Mouse (Mus musculus): ENCODE measurements around the gene Chpf2. TPM values are rescaled to one million over a fixed set of nuclear protein-coding genes. Genes with fewer than 3 reads are reported as not detected.

Gene Chpf2
- 27.1 and 28.3 TPM in 2 replicates for polyA plus RNA-seq (2015; fragmentation: Nextera tagmentation; extraction: Ambion mirVana)

- peak within 1 kb of the TSS; percentile 35; the same call in 1 of the 2 replicates for H3K27ac ChIP-seq (ENCODE audit: low read length)
- peak; percentile 90 for ATAC-seq (ENCODE audit: low FRiP score, low TSS enrichment)
- peak within 1 kb of the TSS; percentile 74 for H3K4me3 ChIP-seq (ENCODE audit: low read length)
- H3K9ac ChIP-seq (replicated peaks; ENCODE audit: low read length), result peak within 1 kb of the TSS; percentile 72
- under 1% methylated on average over 43 of the region's 43 CpGs for whole genome bisulfite sequencing
- H3K9me3 ChIP-seq (ENCODE audit: low read length), result no peaks in the 10 kb centered on the region
- H3K4me1 ChIP-seq (ENCODE audit: insufficient read depth, low read length), result peaks cover 16% of the 10 kb centered on the region
- H3K27me3 ChIP-seq (ENCODE audit: insufficient read depth, low read length), result no peaks in the 10 kb centered on the region
- H3K4me2 ChIP-seq (replicated peaks; ENCODE audit: low read depth, low read length), result peak within 1 kb of the TSS; percentile 81
- peaks cover 13% of the 10 kb centered on the region; the same call in 1 of the 2 replicates for H3K36me3 ChIP-seq (ENCODE audit: insufficient read depth, low read length)
Observed at GRCm38 (mm10) chr5:24586547-24587199, at the start of gene Chpf2. TSS of gene Chpf2 (plus strand) at chr5:24586741.

GRCm38 (mm10) chr5:24537618-24538017, 48.9 kb upstream of the Chpf2 start:
- Histone ChIP-seq H3K4me1 (ENCODE audit: insufficient read depth, low read length) (peaks cover 17% of the 10 kb centered on the region), H3K4me3 (ENCODE audit: low read length) (no peak overlapping the region), H3K36me3 (ENCODE audit: insufficient read depth, low read length) (no peaks in the 10 kb centered on the region), H3K4me2 (replicated peaks; ENCODE audit: low read depth, low read length) (no peak overlapping the region), H3K9me3 (ENCODE audit: low read length) (no peaks in the 10 kb centered on the region), H3K9ac (replicated peaks; ENCODE audit: low read length) (no peak overlapping the region), H3K27ac (ENCODE audit: low read length) (no peak overlapping the region), H3K27me3 (ENCODE audit: insufficient read depth, low read length) (peaks cover 7% of the 10 kb centered on the region; the same call in 1 of the 2 replicates)
- ATAC-seq (ENCODE audit: low FRiP score, low TSS enrichment), result no peak
- WGBS, result 61% methylated on average over 16 of the region's 16 CpGs

GRCm38 (mm10) chr5:24539571-24540296, 46.8 kb upstream of the Chpf2 start:
- Histone ChIP-seq H3K4me1 (ENCODE audit: insufficient read depth, low read length) (peaks cover 17% of the 10 kb centered on the region), H3K9ac (replicated peaks; ENCODE audit: low read length) (no peak overlapping the region), H3K9me3 (ENCODE audit: low read length) (no peaks in the 10 kb centered on the region), H3K4me2 (replicated peaks; ENCODE audit: low read depth, low read length) (peak overlapping the region; percentile 51; the same call in 1 of the 2 replicates), H3K36me3 (ENCODE audit: insufficient read depth, low read length) (no peaks in the 10 kb centered on the region), H3K4me3 (ENCODE audit: low read length) (no peak overlapping the region), H3K27ac (ENCODE audit: low read length) (no peak overlapping the region), H3K27me3 (ENCODE audit: insufficient read depth, low read length) (peaks cover 5% of the 10 kb centered on the region; the same call in 1 of the 2 replicates)
- 72% methylated on average over 22 of the region's 22 CpGs for WGBS
- ATAC-seq (ENCODE audit: low FRiP score, low TSS enrichment), result no peak

DNA sequence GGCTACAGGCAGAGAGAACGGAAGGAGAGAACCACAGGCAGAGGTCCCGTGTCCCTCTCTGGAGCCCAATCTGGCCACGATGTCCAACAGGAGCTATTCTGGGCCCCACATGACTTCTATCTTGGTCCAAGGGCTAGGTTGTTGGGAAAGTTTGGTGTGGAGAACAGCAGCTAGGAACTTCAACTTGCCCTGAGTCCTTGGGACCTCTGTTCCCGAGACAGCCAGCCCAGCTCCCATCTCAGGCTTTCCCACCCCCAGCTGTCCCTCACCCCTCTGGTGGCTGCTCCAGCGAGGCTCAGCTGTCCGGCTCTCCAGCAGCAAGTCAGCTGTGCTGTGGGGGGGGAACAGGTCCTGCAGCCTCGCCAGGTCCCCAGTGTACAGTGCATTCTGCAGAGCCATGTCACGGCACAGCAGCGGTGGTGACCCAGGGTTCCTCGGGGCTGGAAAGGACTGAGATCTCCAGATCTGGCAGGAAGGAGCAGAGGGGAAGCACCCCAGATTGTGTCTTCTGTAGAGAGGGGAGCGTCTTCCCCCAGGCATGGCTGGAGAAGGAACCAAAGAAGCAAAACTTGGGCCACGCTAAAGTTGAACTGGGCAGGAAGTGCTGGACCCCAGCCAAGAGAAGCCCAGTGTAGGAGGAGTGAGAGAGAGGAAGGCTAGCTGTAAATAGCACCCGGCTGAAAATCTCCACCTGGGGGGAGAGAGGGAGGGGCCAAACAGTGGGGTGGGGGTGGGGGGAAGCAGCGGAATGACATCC, 46.0 kb upstream of the Chpf2 start, which contains the start of gene Asb10:
Gene Asb10, minus strand, starts transcription at position 592 of the 757 bp plus-strand sequence.
- ATAC-seq (ENCODE audit: low FRiP score, low TSS enrichment), result peak; percentile 79
- WGBS, result 15% methylated on average over 14 of the region's 14 CpGs
- no peaks in the 10 kb centered on the region for H3K9me3 ChIP-seq (ENCODE audit: low read length)
- H3K27ac ChIP-seq (ENCODE audit: low read length), result peak within 1 kb of the TSS; percentile 46
- H3K4me2 ChIP-seq (replicated peaks; ENCODE audit: low read depth, low read length), result peak within 1 kb of the TSS; percentile 51
- H3K4me1 ChIP-seq (ENCODE audit: insufficient read depth, low read length), result peaks cover 17% of the 10 kb centered on the region
- peak within 1 kb of the TSS; percentile 26 for H3K4me3 ChIP-seq (ENCODE audit: low read length)
- peak within 1 kb of the TSS; percentile 1; the same call in 1 of the 2 replicates for H3K9ac ChIP-seq (replicated peaks; ENCODE audit: low read length)
- no peaks in the 10 kb centered on the region for H3K36me3 ChIP-seq (ENCODE audit: insufficient read depth, low read length)
- H3K27me3 ChIP-seq (ENCODE audit: insufficient read depth, low read length), result peaks cover 5% of the 10 kb centered on the region; the same call in 1 of the 2 replicates

GRCm38 (mm10) chr5:24541144-24541569, 45.4 kb upstream of the Chpf2 start:
- Histone ChIP-seq H3K9ac (replicated peaks; ENCODE audit: low read length) (no peak overlapping the region), H3K9me3 (ENCODE audit: low read length) (no peaks in the 10 kb centered on the region), H3K27me3 (ENCODE audit: insufficient read depth, low read length) (peaks cover 5% of the 10 kb centered on the region; the same call in 1 of the 2 replicates), H3K36me3 (ENCODE audit: insufficient read depth, low read length) (no peaks in the 10 kb centered on the region), H3K4me2 (replicated peaks; ENCODE audit: low read depth, low read length) (peak overlapping the region; percentile 51), H3K4me1 (ENCODE audit: insufficient read depth, low read length) (peaks cover 17% of the 10 kb centered on the region), H3K4me3 (ENCODE audit: low read length) (no peak overlapping the region), H3K27ac (ENCODE audit: low read length) (no peak overlapping the region)
- WGBS, result 15% methylated on average over 6 of the region's 6 CpGs
- ATAC-seq (ENCODE audit: low FRiP score, low TSS enrichment), result peak; percentile 29; the same call in 1 of the 2 replicates

- 78% methylated on average over 7 of the region's 7 CpGs for WGBS
- no peak overlapping the region for H3K9ac ChIP-seq (replicated peaks; ENCODE audit: low read length)
- H3K4me3 ChIP-seq (ENCODE audit: low read length), result no peak overlapping the region
- H3K36me3 ChIP-seq (ENCODE audit: insufficient read depth, low read length), result no peaks in the 10 kb centered on the region
- H3K4me2 ChIP-seq (replicated peaks; ENCODE audit: low read depth, low read length), result no peak overlapping the region
- no peak overlapping the region for H3K27ac ChIP-seq (ENCODE audit: low read length)
- H3K9me3 ChIP-seq (ENCODE audit: low read length), result no peaks in the 10 kb centered on the region
- peaks cover 17% of the 10 kb centered on the region for H3K4me1 ChIP-seq (ENCODE audit: insufficient read depth, low read length)
- H3K27me3 ChIP-seq (ENCODE audit: insufficient read depth, low read length), result peaks cover 5% of the 10 kb centered on the region; the same call in 1 of the 2 replicates
- no peak for ATAC-seq (ENCODE audit: low FRiP score, low TSS enrichment)
Observed at GRCm38 (mm10) chr5:24542643-24543042, 43.9 kb upstream of the Chpf2 start.

DNA sequence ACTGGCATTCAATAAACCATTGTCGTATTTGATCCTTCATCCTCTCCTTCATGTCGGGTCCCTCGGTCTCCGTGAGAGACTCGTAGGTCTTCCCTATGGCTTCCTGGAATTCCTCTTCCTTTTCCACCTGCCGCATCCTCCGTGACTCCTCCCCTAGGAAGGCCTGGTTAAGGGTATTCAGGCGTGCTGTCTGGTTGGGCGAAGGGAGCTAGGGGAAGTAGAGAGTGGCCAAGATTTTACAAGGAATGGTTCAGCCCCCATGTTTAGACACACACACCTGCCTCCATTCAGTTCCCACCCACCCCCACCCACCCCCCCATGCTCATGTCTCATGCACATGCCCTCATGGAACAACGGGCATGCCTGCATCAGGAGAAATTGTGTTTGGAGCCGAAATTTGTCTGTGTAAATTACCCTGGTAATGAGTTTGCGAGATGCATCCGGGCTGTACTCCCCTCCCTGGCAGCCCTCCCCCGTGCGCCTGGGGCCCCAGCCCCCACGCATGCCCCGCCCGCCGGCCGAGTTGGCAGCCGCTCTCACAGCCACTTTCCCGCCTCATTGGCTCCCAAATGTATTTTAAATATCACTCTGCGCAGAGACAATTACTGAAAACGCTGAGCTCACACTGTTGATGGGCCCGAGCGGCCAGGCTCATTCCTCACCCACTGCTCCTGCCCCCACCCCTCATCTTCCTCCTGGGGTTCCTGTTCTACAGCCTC, 35.8 kb upstream of the Chpf2 start:
- WGBS, result 15% methylated on average over 26 of the region's 26 CpGs

GRCm38 (mm10) chr5:24551317-24551688, 35.2 kb upstream of the Chpf2 start:
- Histone ChIP-seq H3K4me2 (replicated peaks; ENCODE audit: low read depth, low read length) (peak overlapping the region; percentile 57), H3K4me3 (ENCODE audit: low read length) (peak overlapping the region; percentile 13; the same call in 1 of the 2 replicates), H3K27ac (ENCODE audit: low read length) (0 out of 2 replicates have a peak overlapping the region, but pooled peaks have one; percentile 5), H3K27me3 (ENCODE audit: insufficient read depth, low read length) (peaks cover 18% of the 10 kb centered on the region), H3K4me1 (ENCODE audit: insufficient read depth, low read length) (peaks cover 20% of the 10 kb centered on the region), H3K9me3 (ENCODE audit: low read length) (0 out of 2 replicates have a peak, but pooled peaks cover 3% of the 10 kb centered on the region), H3K36me3 (ENCODE audit: insufficient read depth, low read length) (no peaks in the 10 kb centered on the region), H3K9ac (replicated peaks; ENCODE audit: low read length) (peak overlapping the region; percentile 54)
- ATAC-seq (ENCODE audit: low FRiP score, low TSS enrichment), result no peak; the same call in 1 of the 2 replicates
- WGBS, result 33% methylated on average over 2 of the region's 2 CpGs

More for the DNA sequence above, 35.8 kb upstream of the Chpf2 start:
- Histone ChIP-seq H3K4me2 (replicated peaks; ENCODE audit: low read depth, low read length) (peak overlapping the region; percentile 57), H3K9ac (replicated peaks; ENCODE audit: low read length) (peak overlapping the region; percentile 54), H3K4me3 (ENCODE audit: low read length) (peak overlapping the region; percentile 13; the same call in 1 of the 2 replicates), H3K27me3 (ENCODE audit: insufficient read depth, low read length) (peaks cover 18% of the 10 kb centered on the region), H3K9me3 (ENCODE audit: low read length) (0 out of 2 replicates have a peak, but pooled peaks cover 1% of the 10 kb centered on the region), H3K27ac (ENCODE audit: low read length) (0 out of 2 replicates have a peak overlapping the region, but pooled peaks have one; percentile 5), H3K4me1 (ENCODE audit: insufficient read depth, low read length) (peaks cover 20% of the 10 kb centered on the region), H3K36me3 (ENCODE audit: insufficient read depth, low read length) (no peaks in the 10 kb centered on the region)
- peak; percentile 74 for ATAC-seq (ENCODE audit: low FRiP score, low TSS enrichment)
